Mouse (Mus musculus) limb, embryonic 12.5 days (tissue): Measurements from ENCODE around the gene Psmc3. TPM values are rescaled to one million over a fixed set of nuclear protein-coding genes. Genes with fewer than 3 reads are reported as not detected.

Experiments used
- ATAC-seq: fragments of 200-750 bp; cut with Nextera tagmentation; 2 replicates; pipeline ENCODE4 v1.8.0; 2017; ENCODE audit warnings: low read depth, moderate TSS enrichment; ENCODE audit not compliant: insufficient number of reproducible peaks, insufficient read depth, low FRiP score, low TSS enrichment
- H3K27ac ChIP-seq: fragments of 300-500 bp; sonication (generic); 2 replicates; pipeline ENCODE4 v1.5.1; 2016; ENCODE audit warnings: mild to moderate bottlenecking, moderate library complexity
- H3K27me3 ChIP-seq: fragments of 300-500 bp; sonication (generic); 2 replicates; pipeline ENCODE4 v1.6.1; 2016; ENCODE audit warnings: mild to moderate bottlenecking, moderate library complexity
- H3K36me3 ChIP-seq: fragments of 300-500 bp; sonication (generic); 2 replicates; pipeline ENCODE4 v1.6.1; 2016; ENCODE audit warnings: mild to moderate bottlenecking, moderate library complexity
- H3K4me1 ChIP-seq: fragments of 300-500 bp; sonication (generic); replicated peaks from 2 replicates; pipeline ENCODE4 v1.6.1; 2016
- H3K4me2 ChIP-seq: fragments of 300-500 bp; sonication (generic); 2 replicates; pipeline ENCODE4 v1.6.1; 2016; ENCODE audit warnings: mild to moderate bottlenecking, moderate library complexity
- H3K4me3 ChIP-seq: fragments of 300-500 bp; sonication (generic); replicated peaks from 2 replicates; pipeline ENCODE4 v1.5.1; 2016; ENCODE audit warnings: mild to moderate bottlenecking
- H3K9ac ChIP-seq: fragments of 300-500 bp; sonication (generic); replicated peaks from 2 replicates; pipeline ENCODE4 v1.6.1; 2016; ENCODE audit warnings: mild to moderate bottlenecking, moderate library complexity
- H3K9me3 ChIP-seq: fragments of 300-500 bp; sonication (generic); 2 replicates; pipeline ENCODE4 v1.6.1; 2016; ENCODE audit warnings: mild to moderate bottlenecking, moderate library complexity
- WGBS: fragments of 180-500 bp; shearing (Covaris S2); methylation state at CpG from one replicate; pipeline ENCODE4 v1.1.7; 2016; 5-methylcytosine and 5-hydroxymethylcytosine counted together
- polyA plus RNA-seq: library from polyadenylated mRNA; unstranded; fragments of >200 nt; fragmentation: Nextera tagmentation; extraction: Ambion mirVana; gene quantifications from 2 replicates; pipeline ENCODE4 v1.2.1, GENCODE M21; 2016

Psmc3 gene
- polyA plus RNA-seq, 1 experiment from 2014 or later = 350 TPM

DNA sequence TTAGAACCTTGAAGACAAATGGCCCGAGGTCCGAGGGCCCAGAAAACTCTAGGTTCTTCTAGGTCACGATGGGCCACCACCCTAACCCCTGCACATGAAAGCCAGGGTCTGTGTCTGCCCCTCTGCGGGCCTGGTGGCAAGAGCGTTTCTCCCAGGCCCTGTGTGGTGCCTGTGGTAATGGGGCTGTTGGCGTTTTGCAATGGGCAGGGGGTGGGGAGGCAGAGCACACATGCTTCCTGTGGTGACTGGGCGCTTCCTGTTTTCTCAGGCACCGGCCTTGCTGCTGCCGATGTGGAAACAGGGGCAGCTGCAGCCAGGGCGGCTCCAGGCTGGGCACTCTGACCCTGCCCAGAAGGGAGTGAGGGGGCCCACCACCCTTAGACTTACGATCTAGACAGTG, 29.0 kb downstream of the Psmc3 start:
- H3K4me3 ChIP-seq = no peak overlapping the region
- peaks cover 15% of the 10 kb centered on the region for H3K4me1 ChIP-seq
- H3K9ac ChIP-seq = 0 out of 2 replicates have a peak overlapping the region, but pooled peaks have one; percentile 19
- H3K36me3 ChIP-seq = no peaks in the 10 kb centered on the region
- 62% methylated on average over 11 of the region's 11 CpGs for WGBS
- no peak overlapping the region for H3K4me2 ChIP-seq
- no peak for ATAC-seq
- 0 out of 2 replicates have a peak, but pooled peaks cover 10% of the 10 kb centered on the region for H3K27me3 ChIP-seq
- H3K27ac ChIP-seq = 0 out of 2 replicates have a peak overlapping the region, but pooled peaks have one; percentile 8
- H3K9me3 ChIP-seq = no peaks in the 10 kb centered on the region

DNA sequence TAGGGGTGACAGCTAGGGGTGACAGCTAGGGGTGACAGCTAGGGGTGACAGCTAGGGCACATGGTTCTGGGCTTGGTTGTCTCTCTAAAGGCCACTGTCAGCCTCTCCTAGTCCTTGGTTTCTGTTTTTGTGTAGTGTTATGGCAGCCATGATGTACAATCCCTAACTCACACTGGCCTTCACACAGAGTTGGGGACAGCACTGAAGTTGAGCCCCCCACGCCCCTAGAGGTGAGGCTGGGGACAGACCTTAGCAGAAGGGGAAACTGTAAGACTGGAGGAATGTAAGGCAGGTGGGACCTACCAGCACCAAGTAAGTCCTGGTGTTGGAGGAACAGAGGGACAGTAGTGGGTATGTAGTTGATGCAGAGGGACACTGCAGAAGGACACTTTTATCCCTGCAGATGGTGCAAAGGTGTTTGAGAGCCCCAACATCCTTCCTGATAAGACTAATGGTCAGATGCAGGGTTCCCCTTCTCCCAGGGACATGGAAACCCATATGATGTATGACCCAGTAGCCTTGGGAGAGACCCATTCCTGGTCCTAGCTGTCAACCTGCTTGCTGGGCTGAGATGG, 29.6 kb downstream of the Psmc3 start:
- peaks cover 9% of the 10 kb centered on the region; the same call in 1 of the 2 replicates for H3K4me1 ChIP-seq
- H3K36me3 ChIP-seq = no peaks in the 10 kb centered on the region
- WGBS = 63% methylated on average over 1 of the region's 1 CpGs
- 0 out of 2 replicates have a peak overlapping the region, but pooled peaks have one; percentile 8 for H3K27ac ChIP-seq
- no peak overlapping the region for H3K4me3 ChIP-seq
- no peak overlapping the region for H3K9ac ChIP-seq
- no peaks in the 10 kb centered on the region for H3K9me3 ChIP-seq
- H3K4me2 ChIP-seq = no peak overlapping the region
- 0 out of 2 replicates have a peak, but pooled peaks cover 6% of the 10 kb centered on the region for H3K27me3 ChIP-seq
- ATAC-seq = no peak

- no peak for ATAC-seq
- Histone ChIP-seq H3K9me3 (no peaks in the 10 kb centered on the region), H3K27ac (no peak overlapping the region), H3K27me3 (no peaks in the 10 kb centered on the region), H3K4me2 (no peak overlapping the region), H3K4me3 (no peak overlapping the region), H3K4me1 (0 out of 2 replicates have a peak, but pooled peaks cover 3% of the 10 kb centered on the region), H3K9ac (no peak overlapping the region), H3K36me3 (no peaks in the 10 kb centered on the region)
- 76% methylated on average over 15 of the region's 15 CpGs for WGBS
Measured at GRCm38 (mm10) chr2:91084179-91084820, 30.5 kb downstream of the Psmc3 start.

DNA sequence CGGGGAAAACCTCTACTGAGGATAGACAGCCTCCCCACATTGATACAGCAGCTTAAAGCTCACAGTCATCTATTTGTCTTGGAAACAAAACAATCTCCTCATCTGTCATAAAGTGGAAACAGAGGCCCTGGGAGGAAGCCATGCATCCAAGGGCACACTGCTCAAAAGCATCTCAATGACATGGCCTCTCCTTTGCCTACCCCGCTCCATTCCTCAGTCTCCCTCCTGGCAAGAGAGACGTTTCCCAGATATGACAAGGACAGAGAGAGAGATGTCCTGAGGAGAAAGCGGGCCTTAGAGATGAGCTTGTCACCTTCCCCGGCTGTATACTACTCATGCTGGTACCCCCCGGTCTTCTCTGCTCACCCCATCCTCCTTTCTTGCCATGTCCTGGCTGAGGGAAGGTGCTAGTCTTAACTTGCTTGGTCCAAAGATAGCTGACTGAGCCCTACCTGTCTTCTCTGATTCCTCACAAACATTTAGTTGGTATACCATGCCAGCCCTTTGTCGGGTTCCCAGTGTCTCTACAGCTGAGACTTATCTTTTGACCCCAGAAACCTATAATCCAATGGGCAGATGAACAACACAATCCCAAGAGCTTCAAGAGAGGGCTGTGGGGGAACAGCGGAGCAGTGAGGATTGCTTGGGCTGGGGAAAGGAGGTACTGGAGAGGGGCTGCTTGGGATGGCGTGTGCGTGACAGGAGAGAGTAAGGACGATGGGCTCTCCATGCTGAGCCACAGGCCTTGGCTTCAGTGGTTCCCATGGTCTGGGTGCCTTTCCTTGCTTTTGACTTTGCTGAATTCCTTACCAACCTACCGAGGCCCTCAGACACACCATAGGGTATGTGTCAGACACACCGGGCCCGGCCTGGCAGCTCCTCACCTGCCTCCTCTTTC, 31.9 kb downstream of the Psmc3 start:
- H3K4me3 ChIP-seq = no peak overlapping the region
- H3K36me3 ChIP-seq = no peaks in the 10 kb centered on the region
- no peak overlapping the region for H3K4me2 ChIP-seq
- ATAC-seq = no peak
- no peak overlapping the region for H3K9ac ChIP-seq
- no peaks in the 10 kb centered on the region for H3K9me3 ChIP-seq
- no peak overlapping the region for H3K27ac ChIP-seq
- no peaks in the 10 kb centered on the region for H3K27me3 ChIP-seq
- 87% methylated on average over 14 of the region's 14 CpGs for WGBS
- 0 out of 2 replicates have a peak, but pooled peaks cover 3% of the 10 kb centered on the region for H3K4me1 ChIP-seq

DNA sequence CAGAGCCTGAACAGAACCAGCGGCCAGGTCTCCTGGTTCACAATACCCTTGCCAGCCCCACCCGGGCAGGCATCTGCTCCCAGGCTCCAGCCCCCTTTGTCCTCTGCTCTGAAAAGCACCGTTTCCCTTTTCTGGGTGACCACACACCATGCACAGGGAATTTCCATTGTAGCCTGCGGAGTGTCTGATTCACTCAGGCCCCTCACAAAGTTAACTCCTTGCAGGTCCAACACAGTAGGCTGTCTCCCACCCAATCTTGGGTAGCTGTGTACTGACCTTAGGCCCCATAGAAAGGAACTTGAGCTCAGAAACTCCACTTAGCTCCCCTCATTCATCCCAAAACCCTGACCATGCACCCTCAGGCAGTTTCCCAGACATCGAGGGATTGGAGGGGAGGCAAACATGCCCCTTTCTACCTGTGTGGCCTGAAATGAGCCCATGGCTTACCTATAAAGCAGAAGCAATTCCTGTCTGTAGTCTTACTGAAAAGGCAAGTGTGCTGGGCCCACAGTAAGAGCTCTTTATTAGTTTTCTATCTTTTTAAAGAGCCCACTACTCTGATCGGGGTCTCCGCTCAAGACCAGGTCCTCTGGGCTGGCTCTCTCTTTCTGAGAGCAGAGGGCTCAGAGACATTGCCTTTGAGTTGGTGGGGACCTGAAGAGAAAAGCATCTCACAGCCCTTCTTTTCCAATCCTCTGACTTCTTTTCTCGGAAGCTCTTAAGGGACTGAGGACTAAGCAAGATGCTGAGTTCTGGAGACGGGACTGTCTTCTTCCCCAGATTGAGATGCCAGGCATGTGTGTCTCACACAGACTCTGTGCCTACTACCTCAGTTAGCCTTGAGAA, 32.8 kb downstream of the Psmc3 start:
- H3K27ac ChIP-seq = no peak overlapping the region

DNA sequence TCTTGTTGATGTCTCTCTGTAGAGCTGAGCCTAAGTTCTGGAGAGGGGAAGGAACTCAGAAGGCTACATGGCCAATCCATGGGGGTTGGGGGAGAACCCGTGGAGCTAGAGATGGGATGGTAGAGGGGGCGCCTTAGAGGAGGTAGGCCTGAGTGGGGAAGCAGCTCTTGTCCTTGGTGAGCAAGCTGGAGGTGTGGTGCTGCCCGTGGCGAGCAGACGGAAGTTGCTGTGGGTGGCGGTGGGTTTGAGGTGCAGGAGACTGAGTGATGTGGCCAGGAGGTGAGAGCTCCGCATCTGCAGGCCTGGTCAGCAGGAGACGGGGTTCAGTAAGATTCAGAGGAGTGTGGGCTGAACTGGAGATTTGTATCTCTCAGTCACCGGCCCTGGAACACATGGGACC, 33.6 kb downstream of the Psmc3 start:
- no peak overlapping the region for H3K27ac ChIP-seq
- no peak for ATAC-seq
- no peaks in the 10 kb centered on the region for H3K9me3 ChIP-seq
- no peaks in the 10 kb centered on the region for H3K27me3 ChIP-seq
- no peaks in the 10 kb centered on the region for H3K36me3 ChIP-seq
- WGBS = 87% methylated on average over 9 of the region's 9 CpGs
- no peak overlapping the region for H3K4me2 ChIP-seq
- no peak overlapping the region for H3K9ac ChIP-seq
- 0 out of 2 replicates have a peak, but pooled peaks cover 3% of the 10 kb centered on the region for H3K4me1 ChIP-seq
- no peak overlapping the region for H3K4me3 ChIP-seq

More for the DNA sequence above, 32.8 kb downstream of the Psmc3 start:
- no peak overlapping the region for H3K4me2 ChIP-seq
- WGBS = 77% methylated on average over 9 of the region's 9 CpGs
- H3K4me1 ChIP-seq = 0 out of 2 replicates have a peak, but pooled peaks cover 3% of the 10 kb centered on the region
- H3K36me3 ChIP-seq = no peaks in the 10 kb centered on the region
- no peak overlapping the region for H3K9ac ChIP-seq
- no peaks in the 10 kb centered on the region for H3K27me3 ChIP-seq
- H3K9me3 ChIP-seq = no peaks in the 10 kb centered on the region
- no peak for ATAC-seq
- no peak overlapping the region for H3K4me3 ChIP-seq

- H3K36me3 ChIP-seq = no peaks in the 10 kb centered on the region
- ATAC-seq = no peak
- H3K4me2 ChIP-seq = no peak overlapping the region
- no peaks in the 10 kb centered on the region for H3K27me3 ChIP-seq
- 76% methylated on average over 9 of the region's 9 CpGs for WGBS
- H3K9ac ChIP-seq = no peak overlapping the region
- no peaks in the 10 kb centered on the region for H3K9me3 ChIP-seq
- no peak overlapping the region for H3K4me3 ChIP-seq
- no peak overlapping the region for H3K27ac ChIP-seq
- no peaks in the 10 kb centered on the region for H3K4me1 ChIP-seq
Measured at GRCm38 (mm10) chr2:91088987-91089386, 35.2 kb downstream of the Psmc3 start.

- 72% methylated on average over 6 of the region's 6 CpGs for WGBS
- Histone ChIP-seq H3K4me3 (no peak overlapping the region), H3K36me3 (no peaks in the 10 kb centered on the region), H3K4me1 (no peaks in the 10 kb centered on the region), H3K4me2 (no peak overlapping the region), H3K9me3 (no peaks in the 10 kb centered on the region), H3K9ac (no peak overlapping the region), H3K27ac (no peak overlapping the region), H3K27me3 (no peaks in the 10 kb centered on the region)
- no peak for ATAC-seq
Measured at GRCm38 (mm10) chr2:91090208-91090607, 36.4 kb downstream of the Psmc3 start.

- Histone ChIP-seq H3K9me3 (no peaks in the 10 kb centered on the region), H3K4me2 (no peak overlapping the region), H3K9ac (no peak overlapping the region), H3K36me3 (no peaks in the 10 kb centered on the region), H3K27me3 (no peaks in the 10 kb centered on the region), H3K27ac (no peak overlapping the region), H3K4me3 (no peak overlapping the region), H3K4me1 (no peaks in the 10 kb centered on the region)
- 76% methylated on average over 6 of the region's 6 CpGs for WGBS
- no peak for ATAC-seq
Measured at GRCm38 (mm10) chr2:91090827-91091226, 37.0 kb downstream of the Psmc3 start.

- ATAC-seq = no peak
- no peaks in the 10 kb centered on the region for H3K9me3 ChIP-seq
- H3K9ac ChIP-seq = no peak overlapping the region
- no peaks in the 10 kb centered on the region for H3K36me3 ChIP-seq
- no peak overlapping the region for H3K4me2 ChIP-seq
- H3K27me3 ChIP-seq = no peaks in the 10 kb centered on the region; the same call in 1 of the 2 replicates
- H3K4me3 ChIP-seq = no peak overlapping the region
- no peaks in the 10 kb centered on the region for H3K4me1 ChIP-seq
- H3K27ac ChIP-seq = no peak overlapping the region
- WGBS = 68% methylated on average over 14 of the region's 14 CpGs
Measured at GRCm38 (mm10) chr2:91096524-91096923, 42.7 kb downstream of the Psmc3 start.
